Mouse (Mus musculus): Measurements from ENCODE around the gene Tusc2.

Tusc2 gene

GRCm38 (mm10) chr9:107590058-107590772 is 27.2 kb downstream of the Tusc2 start:
- DNase-seq = no peak

GRCm38 (mm10) chr9:107590773-107591060 is 27.7 kb downstream of the Tusc2 start:
- no peak for DNase-seq

- peak; percentile 82 for DNase-seq
These were observed 30.3 kb downstream of the Tusc2 start for GRCm38 (mm10) chr9:107593101-107593976.

GRCm38 (mm10) chr9:107594281-107595062 is 31.4 kb downstream of the Tusc2 start:
- DNase-seq = no peak

- no peak for DNase-seq
These were observed 33.8 kb downstream of the Tusc2 start for GRCm38 (mm10) chr9:107596619-107597569.

- DNase-seq = no peak
These were observed 35.3 kb downstream of the Tusc2 start for GRCm38 (mm10) chr9:107598385-107598784.

- DNase-seq = no peak
These were observed 36.4 kb downstream of the Tusc2 start for GRCm38 (mm10) chr9:107599433-107599832.

- no peak for DNase-seq
These were observed 36.8 kb downstream of the Tusc2 start for GRCm38 (mm10) chr9:107599842-107600241.

GRCm38 (mm10) chr9:107600745-107601144 is 37.7 kb downstream of the Tusc2 start:
- no peak for DNase-seq

- DNase-seq = no peak
These were observed 38.2 kb downstream of the Tusc2 start for GRCm38 (mm10) chr9:107601275-107601674.

- DNase-seq = peak; percentile 90
These were observed 39.1 kb downstream of the Tusc2 start for GRCm38 (mm10) chr9:107602068-107602648.

- DNase-seq = no peak
These were observed 40.2 kb downstream of the Tusc2 start for GRCm38 (mm10) chr9:107603251-107603650.

GRCm38 (mm10) chr9:107605041-107605661 is 42.1 kb downstream of the Tusc2 start:
- no peak for DNase-seq

GRCm38 (mm10) chr9:107606591-107606990 is 43.5 kb downstream of the Tusc2 start:
- DNase-seq = no peak

GRCm38 (mm10) chr9:107607036-107607435 is 44.0 kb downstream of the Tusc2 start:
- no peak for DNase-seq

GRCm38 (mm10) chr9:107607653-107608245 is 44.7 kb downstream of the Tusc2 start:
- no peak for DNase-seq

GRCm38 (mm10) chr9:107608741-107609432 is 45.8 kb downstream of the Tusc2 start, which contains the start of gene Sema3b:
Gene Sema3b (minus strand): TSS chr9:107609229.
- no peak for DNase-seq

GRCm38 (mm10) chr9:107609433-107609830 is 46.4 kb downstream of the Tusc2 start:
- DNase-seq = no peak

GRCm38 (mm10) chr9:107611456-107612190 is 48.6 kb downstream of the Tusc2 start:
- no peak for DNase-seq

Data from cerebellum, adult 11 months (tissue).